Mouse (Mus musculus) liver, embryonic 14.5 days (tissue): ENCODE data around the gene Gm14569. TPM values are rescaled to one million over a fixed set of nuclear protein-coding genes. Genes with fewer than 3 reads are reported as not detected.

Experiments
- ATAC-seq: fragments of 200-750 bp; cut with Nextera tagmentation; 2 replicates; pipeline ENCODE4 v1.8.0; 2017; ENCODE audit warnings: moderate number of reproducible peaks, mild to moderate bottlenecking, moderate library complexity; ENCODE audit not compliant: insufficient read depth
- DNase-seq, 3 experiments: peaks; one replicate each; pipeline ENCODE4 v3.0.0-alpha.2; 2012 to 2013; ENCODE audit warnings: low read depth in 3 of 3, low spot score in 3 of 3
- H3K27ac ChIP-seq: fragments of 300-500 bp; sonication (generic); 2 replicates; pipeline ENCODE4 v1.5.1; 2014; ENCODE audit warnings: moderate library complexity, mild to moderate bottlenecking, control low read depth, inconsistent platforms
- H3K27me3 ChIP-seq: fragments of 300-500 bp; sonication (generic); 2 replicates; pipeline ENCODE4 v1.6.1; 2014; ENCODE audit warnings: mild to moderate bottlenecking, low read length, moderate library complexity; ENCODE audit not compliant: control insufficient read depth, insufficient read depth
- H3K36me3 ChIP-seq: fragments of 300-500 bp; sonication (generic); replicated peaks from 2 replicates; pipeline ENCODE4 v1.6.1; 2014; ENCODE audit warnings: low read depth; ENCODE audit not compliant: control insufficient read depth, insufficient read depth
- H3K4me1 ChIP-seq, 2 experiments: fragments of 200-500 bp in 1 of 2; fragments of 300-500 bp in 1 of 2; sonication (generic) in 1 of 2; replicated peaks; 2 replicates each; pipeline ENCODE4 v1.6.1; 2012 to 2014; ENCODE audit warnings: antibody characterized with exemption in 1 of 2, inconsistent platforms in 1 of 2, low read length in 1 of 2; ENCODE audit not compliant: control insufficient read depth in 2 of 2, insufficient read depth in 2 of 2
- H3K4me2 ChIP-seq: fragments of 300-500 bp; sonication (generic); 2 replicates; pipeline ENCODE4 v1.6.1; 2014; ENCODE audit warnings: low read depth, mild to moderate bottlenecking, control low read depth, moderate library complexity
- H3K4me3 ChIP-seq, 2 experiments: fragments of 200-500 bp in 1 of 2; fragments of 300-500 bp in 1 of 2; sonication (generic) in 1 of 2; 2 replicates each; pipeline ENCODE4 v1.5.1; 2012 to 2014; ENCODE audit warnings: low read depth in 2 of 2, low read length in 2 of 2, mild to moderate bottlenecking in 2 of 2, control low read depth in 1 of 2, inconsistent platforms in 1 of 2, moderate library complexity in 1 of 2; ENCODE audit not compliant: insufficient read depth in 1 of 2
- H3K9ac ChIP-seq: fragments of 300-500 bp; sonication (generic); replicated peaks from 2 replicates; pipeline ENCODE4 v1.6.1; 2014; ENCODE audit warnings: mild to moderate bottlenecking, control low read depth, moderate library complexity
- H3K9me3 ChIP-seq: fragments of 300-500 bp; sonication (generic); 2 replicates; pipeline ENCODE4 v1.6.1; 2016; ENCODE audit warnings: low read length, mixed read lengths; ENCODE audit not compliant: control insufficient read depth
- CTCF ChIP-seq: IDR thresholded peaks from 2 replicates; pipeline ENCODE4 v1.5.1; 2016; ENCODE audit warnings: antibody characterized with exemption, low read depth, control low read depth
- EP300 ChIP-seq: IDR thresholded peaks from 2 replicates; pipeline ENCODE4 v1.6.1; 2016; ENCODE audit warnings: antibody characterized with exemption, low read depth
- WGBS: fragments of 180-500 bp; shearing (Covaris S2); extraction: QIAGEN DNeasy Blood & Tissue Kit; methylation state at CpG from one replicate; pipeline ENCODE4 v1.1.7; 2014; ENCODE audit not compliant: insufficient replicate concordance; 5-methylcytosine and 5-hydroxymethylcytosine counted together
- polyA plus RNA-seq, 2 experiments: library from polyadenylated mRNA; depleted of rRNA in 1 of 2; stranded (reverse) in 1 of 2; unstranded in 1 of 2; fragments of >200 nt; fragmentation: Nextera tagmentation in 1 of 2; extraction: Ambion mirVana in 1 of 2; gene quantifications; 2 replicates each; pipeline versions ENCODE4 v1.2.1 to v1.2.3; 2012 to 2014

Gene Gm14569
- polyA plus RNA-seq, 2 experiments: not detected

GRCm38 (mm10) chrX:36474873-36475272 is 16.8 kb downstream of the Gm14569 start:
- no peak for DNase-seq
- Histone ChIP-seq H3K27me3 (no peaks in the 10 kb centered on the region), H3K4me3 (no peak overlapping the region), H3K36me3 (no peaks in the 10 kb centered on the region), H3K9me3 (no peaks in the 10 kb centered on the region), H3K27ac (no peak overlapping the region), H3K4me1 (no peaks in the 10 kb centered on the region), H3K9ac (no peak overlapping the region), H3K4me2 (no peak overlapping the region)
- no peak for TF ChIP-seq CTCF
- no peak for TF ChIP-seq EP300
- WGBS: 46% methylated on average over 3 of the region's 3 CpGs
- no peak for ATAC-seq

- Histone ChIP-seq H3K27me3 (no peaks in the 10 kb centered on the region), H3K36me3 (no peaks in the 10 kb centered on the region), H3K4me2 (no peak overlapping the region), H3K4me3 (no peak overlapping the region), H3K27ac (no peak overlapping the region), H3K4me1 (no peaks in the 10 kb centered on the region), H3K9me3 (no peaks in the 10 kb centered on the region), H3K9ac (no peak overlapping the region)
- DNase-seq (no peak), ATAC-seq (no peak)
- TF ChIP-seq CTCF: peak; percentile 23; the same call in 1 of the 2 replicates
- TF ChIP-seq EP300: no peak
- WGBS: 23% methylated on average over 6 of the region's 6 CpGs
Measured at GRCm38 (mm10) chrX:36474103-36474751, 17.4 kb downstream of the Gm14569 start.

GRCm38 (mm10) chrX:36456031-36456430 is 35.6 kb downstream of the Gm14569 start:
- H3K4me1 ChIP-seq: no peaks in the 10 kb centered on the region
- TF ChIP-seq EP300 (no peak), CTCF (peak; percentile 67)
- no peaks in the 10 kb centered on the region for H3K36me3 ChIP-seq
- H3K4me3 ChIP-seq: no peak overlapping the region
- WGBS: 10% methylated on average over 1 of the region's 1 CpGs
- H3K4me2 ChIP-seq: no peak overlapping the region
- no peak for DNase-seq
- no peaks in the 10 kb centered on the region for H3K9me3 ChIP-seq
- H3K9ac ChIP-seq: no peak overlapping the region
- no peak overlapping the region for H3K27ac ChIP-seq
- no peak for ATAC-seq
- H3K27me3 ChIP-seq: no peaks in the 10 kb centered on the region

- DNase-seq (no peak), ATAC-seq (no peak)
- no peaks in the 10 kb centered on the region for H3K36me3 ChIP-seq
Measured at GRCm38 (mm10) chrX:36437932-36438331, 53.7 kb downstream of the Gm14569 start.

GRCm38 (mm10) chrX:36434993-36435392 is 56.6 kb downstream of the Gm14569 start:
- H3K4me3 ChIP-seq: no peak overlapping the region
- H3K4me1 ChIP-seq: no peaks in the 10 kb centered on the region
- no peak overlapping the region for H3K9ac ChIP-seq
- ATAC-seq (no peak), DNase-seq (no peak)
- WGBS: 39% methylated on average over 6 of the region's 6 CpGs
- TF ChIP-seq EP300 (no peak), CTCF (peak; percentile 33; the same call in 1 of the 2 replicates)
- H3K4me2 ChIP-seq: no peak overlapping the region
- H3K9me3 ChIP-seq: no peaks in the 10 kb centered on the region
- no peak overlapping the region for H3K27ac ChIP-seq
- no peaks in the 10 kb centered on the region for H3K27me3 ChIP-seq
- H3K36me3 ChIP-seq: no peaks in the 10 kb centered on the region

More at GRCm38 (mm10) chrX:36437932-36438331, 53.7 kb downstream of the Gm14569 start:
- Histone ChIP-seq H3K27me3 (no peaks in the 10 kb centered on the region), H3K4me3 (no peak overlapping the region), H3K27ac (no peak overlapping the region), H3K4me1 (no peaks in the 10 kb centered on the region), H3K9me3 (no peaks in the 10 kb centered on the region), H3K9ac (no peak overlapping the region), H3K4me2 (no peak overlapping the region)
- TF ChIP-seq EP300 (no peak), CTCF (no peak)
- WGBS: 32% methylated on average over 1 of the region's 1 CpGs
